Mouse (Mus musculus): Measurements from ENCODE around the gene Lzts3.

DNA sequence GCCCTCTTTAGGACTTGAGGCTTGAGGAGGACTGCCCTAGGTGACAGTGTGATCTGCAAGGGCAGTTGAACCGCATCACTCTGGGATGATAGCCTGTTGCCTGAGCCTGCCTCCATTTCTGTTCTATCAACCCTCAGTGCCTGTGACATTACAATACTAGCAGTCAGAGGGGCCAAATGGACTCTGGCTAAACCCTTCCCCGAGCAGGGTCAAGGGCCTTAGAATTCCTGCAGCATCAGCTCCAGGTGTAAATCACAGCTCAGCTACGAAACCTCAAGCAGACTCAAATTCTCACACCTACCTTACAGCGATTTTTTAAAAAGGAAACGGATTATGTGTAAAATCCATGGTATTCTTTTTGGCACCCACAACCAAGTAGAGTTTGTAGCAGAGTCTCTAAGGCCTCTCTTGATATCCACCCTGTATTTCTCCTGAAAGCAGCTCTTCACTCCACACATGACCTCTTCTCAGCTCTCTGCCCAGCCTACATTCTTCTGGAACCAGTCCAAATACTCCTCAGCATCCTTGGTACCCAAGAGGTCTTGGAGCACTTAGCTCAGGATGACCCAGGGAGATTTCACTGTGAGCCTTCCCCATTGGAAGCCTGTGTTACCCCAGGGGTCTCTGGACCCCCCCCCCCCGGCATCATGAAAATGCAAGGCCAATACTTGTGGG is 1.1 kb downstream of the Lzts3 start:
- TF ChIP-seq CTCF (IDR thresholded peaks at IDR 0.05; ENCODE audit: low read depth, low read length) (no peak), POLR2A (IDR thresholded peaks at IDR 0.05; ENCODE audit: extremely low read depth, insufficient read depth, low read length) (no peak)

Data from liver, adult 2 months (tissue).